Mouse (Mus musculus) right cerebral cortex, postnatal 25 days (tissue): ENCODE measurements around the gene Gm5483.
"Not testable (repeated sequence)": the region's sequence is repeated elsewhere in the genome, so short reads cannot be mapped to it uniquely, and the experiment has no call there.

Experiments
- DNase-seq: peaks from one replicate; pipeline ENCODE4 v3.0.0; 2022

Gm5483 gene

DNA sequence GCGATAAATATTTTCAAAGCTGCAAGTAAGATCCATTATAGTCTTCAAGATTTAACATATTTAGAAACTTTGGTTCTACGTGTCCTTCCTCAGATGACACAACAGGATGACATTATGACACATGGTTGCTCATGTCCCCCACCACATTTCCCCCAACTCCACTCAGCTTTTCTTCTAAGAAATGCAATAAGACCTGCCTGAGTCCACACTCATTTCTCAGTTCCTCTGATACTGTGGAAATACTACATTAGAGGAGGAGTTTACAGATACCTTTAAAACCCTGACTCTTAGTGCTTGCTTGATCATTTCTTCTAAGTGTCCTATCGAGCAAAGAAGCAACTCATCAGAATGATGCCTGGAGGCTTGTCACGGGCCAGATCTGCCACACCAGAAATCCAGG, at the start of gene Gm5483:
Gene Gm5483, plus strand, starts transcription at position 301 of the 400 bp plus-strand sequence.
- DNase-seq = not testable (repeated sequence)

DNA sequence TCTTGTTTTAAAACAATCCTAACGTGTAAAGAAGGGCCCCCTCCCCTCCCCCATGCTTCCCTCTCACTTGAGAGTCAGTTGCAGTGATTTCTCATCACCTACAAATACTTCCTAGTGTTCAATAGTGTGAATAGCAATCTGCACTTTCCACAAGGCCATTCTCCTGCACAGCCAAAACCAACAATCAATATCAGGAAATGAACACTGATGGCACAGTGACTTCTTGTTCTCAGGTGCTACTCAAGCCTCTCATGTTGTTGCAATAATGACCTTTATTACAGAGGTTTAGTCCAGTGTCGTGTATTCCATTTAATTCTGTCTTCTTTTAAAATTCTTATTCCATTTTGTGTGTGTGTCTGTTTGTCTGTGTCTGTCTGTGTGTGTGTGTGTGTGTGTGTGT, 45.8 kb upstream of the Gm5483 start:
- DNase-seq = no peak

DNA sequence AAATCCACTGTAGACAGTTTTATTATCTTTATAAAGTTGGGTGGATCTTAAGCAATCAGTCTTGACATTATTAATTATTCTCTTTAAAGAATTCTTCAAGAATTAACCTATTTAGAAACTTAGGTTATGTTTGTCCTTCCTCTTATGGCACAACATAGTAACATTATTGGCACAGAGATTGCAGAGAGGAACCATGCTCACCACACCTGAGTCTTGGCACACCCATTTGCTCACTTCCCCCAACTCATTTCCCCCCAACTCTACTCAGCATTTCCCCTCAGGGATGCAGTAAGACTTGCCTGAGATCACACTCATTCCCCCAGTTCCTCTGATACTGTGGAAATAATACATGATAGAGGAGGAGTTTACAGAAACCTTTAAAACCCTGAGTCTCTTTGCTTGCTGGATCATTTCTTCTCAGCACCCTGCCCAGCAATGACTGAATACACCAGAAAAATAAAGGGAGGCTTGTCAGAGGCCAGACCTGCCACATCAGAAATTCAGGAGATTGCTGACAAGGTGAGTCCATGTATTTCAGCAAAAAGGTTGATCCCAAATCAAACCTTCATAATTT, 27.5 kb upstream of the Gm5483 start, which contains the start of gene Stfa2l1:
Gene Stfa2l1, plus strand, starts transcription at position 410 of the 574 bp plus-strand sequence.
- no peak for DNase-seq

DNA sequence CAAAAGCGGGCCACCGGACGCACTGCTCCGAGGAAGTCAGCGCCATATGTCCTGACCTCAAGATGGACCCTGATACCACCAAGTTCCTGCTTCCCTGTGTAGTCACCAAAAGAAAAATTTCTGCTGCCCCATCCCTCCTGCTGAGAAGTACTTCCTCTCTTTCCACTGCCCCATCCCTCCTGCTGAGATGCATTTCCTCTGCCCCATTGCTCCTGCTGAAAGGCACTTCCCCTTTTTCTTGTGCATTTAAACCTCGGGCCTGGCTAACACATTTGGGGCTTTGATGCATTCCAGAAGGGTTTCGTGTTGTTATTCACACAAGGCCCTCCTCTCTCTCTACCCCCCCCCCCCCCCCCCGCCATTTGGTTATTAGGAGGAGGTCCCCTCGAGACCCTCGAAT, 16.2 kb upstream of the Gm5483 start:
- not testable (repeated sequence) for DNase-seq

DNA sequence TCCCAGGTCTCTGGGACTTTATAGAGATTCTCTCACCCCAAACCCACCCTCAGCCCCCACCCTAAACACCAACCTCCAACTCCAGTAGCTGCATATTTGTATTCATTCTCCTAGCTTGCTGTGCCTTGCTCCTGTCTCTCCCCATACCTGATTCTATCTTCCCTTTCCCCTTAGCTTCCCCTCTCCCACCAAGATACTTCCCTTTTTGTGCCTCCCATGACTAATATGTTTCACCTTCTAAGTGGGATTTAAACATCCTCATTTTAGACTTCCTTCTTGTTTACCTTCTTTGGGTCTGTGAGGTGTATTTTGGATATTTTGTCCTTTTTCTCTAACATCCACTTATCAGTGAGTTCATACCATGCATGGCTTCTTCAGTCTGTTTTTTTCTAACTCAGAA, 7.9 kb upstream of the Gm5483 start:
- DNase-seq = no peak

DNA sequence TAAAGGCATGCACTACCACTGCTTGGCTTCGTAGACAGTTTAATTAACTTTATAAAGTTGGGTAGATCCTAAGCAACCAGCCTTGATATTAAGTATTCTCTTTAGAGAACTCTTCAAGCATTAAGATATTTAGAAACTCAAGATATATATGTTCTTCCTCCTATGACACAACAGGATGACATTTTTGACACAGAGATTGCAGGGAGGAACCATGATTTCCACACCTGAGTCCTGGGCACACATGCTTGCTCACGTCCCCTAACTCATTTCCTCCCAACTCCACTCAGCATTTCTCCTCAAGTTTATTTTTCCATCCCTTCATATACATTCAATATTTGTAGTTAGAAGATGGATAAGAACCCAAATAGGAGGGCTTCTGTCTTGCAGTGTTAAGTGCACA, 4.1 kb upstream of the Gm5483 start:
- DNase-seq = no peak

DNA sequence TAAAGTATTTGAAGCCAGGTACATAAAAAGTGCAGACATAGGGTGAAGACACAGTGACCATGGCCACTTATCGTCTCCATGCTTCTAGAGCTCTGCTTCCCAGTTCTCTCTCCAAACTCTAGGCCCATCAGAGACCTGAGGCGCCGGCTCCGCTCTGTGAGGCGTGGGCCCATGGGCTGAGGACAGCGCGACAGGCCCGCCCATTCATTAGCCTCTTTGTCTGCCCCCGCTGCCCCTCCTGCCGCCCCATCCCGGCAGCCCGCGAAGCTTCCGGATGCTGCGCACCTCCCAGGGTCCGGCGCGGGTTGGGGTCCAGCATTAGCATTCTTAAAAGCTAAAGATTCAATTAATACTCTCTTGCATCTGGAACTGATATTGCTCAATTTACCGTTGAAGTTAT, 15.2 kb downstream of the Gm5483 start:
- no peak for DNase-seq

DNA sequence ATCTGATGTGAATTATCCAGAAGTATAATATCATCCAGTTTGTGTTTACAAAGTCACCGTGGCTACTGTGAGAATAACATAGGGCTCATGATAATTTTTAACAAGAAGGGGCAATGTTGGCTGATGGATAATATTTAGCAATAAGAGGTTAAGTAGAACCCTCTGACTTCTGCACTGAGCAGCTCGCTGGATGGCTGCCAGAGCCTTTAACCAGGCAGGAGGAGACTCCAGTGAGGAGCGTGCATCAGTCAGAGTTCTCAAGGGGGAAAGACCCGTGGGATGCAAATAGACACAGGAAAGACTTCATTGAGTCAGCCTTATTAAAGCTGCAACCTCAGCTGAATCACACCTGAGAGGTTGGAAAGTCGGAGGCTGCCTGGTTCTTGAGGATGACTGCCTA, 19.8 kb downstream of the Gm5483 start:
- DNase-seq = no peak

DNA sequence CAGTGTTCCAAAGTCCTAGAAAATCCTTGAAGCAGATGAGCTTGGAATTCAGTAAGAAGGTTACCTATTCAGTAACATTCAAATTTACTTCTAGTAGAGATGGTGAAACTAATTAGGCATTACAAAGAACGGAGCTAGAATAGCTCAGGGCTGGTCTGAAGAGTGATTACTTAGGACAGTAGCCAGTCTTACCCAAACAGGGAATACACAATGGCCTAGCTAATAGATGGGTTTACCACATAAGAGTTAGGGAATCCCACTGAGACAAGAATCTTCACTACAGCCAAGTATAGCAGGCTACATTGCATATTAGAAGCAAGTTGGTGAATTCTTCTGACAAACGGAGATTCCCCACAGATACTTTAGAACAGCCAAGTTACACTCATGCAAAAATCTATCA, 21.7 kb downstream of the Gm5483 start:
- not testable (repeated sequence) for DNase-seq

DNA sequence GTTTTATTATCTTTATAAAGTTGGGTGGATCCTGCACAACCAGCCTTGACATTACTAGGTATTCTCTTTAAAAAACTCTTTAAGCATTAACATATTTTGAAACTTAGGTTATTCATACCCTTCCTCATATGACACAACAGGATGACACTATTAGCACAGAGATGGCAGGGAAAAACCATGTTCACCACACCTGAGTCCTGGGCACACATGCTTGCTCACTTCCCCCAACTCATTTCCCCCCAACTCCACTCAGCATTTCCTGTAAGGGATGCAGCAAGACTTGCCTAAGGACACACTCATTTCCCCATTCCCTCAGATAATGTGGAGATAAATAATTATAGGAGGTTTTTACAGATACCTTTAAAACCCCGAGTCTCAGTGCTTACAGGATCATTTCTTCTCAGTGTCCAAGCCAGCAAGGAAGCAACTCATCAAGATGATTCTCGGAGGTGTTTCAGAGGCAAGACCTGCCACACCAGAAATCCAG, 26.0 kb downstream of the Gm5483 start, which contains the start of gene Gm5416:
Gene Gm5416, plus strand, starts transcription at position 437 of the 487 bp plus-strand sequence.
- DNase-seq = no peak

DNA sequence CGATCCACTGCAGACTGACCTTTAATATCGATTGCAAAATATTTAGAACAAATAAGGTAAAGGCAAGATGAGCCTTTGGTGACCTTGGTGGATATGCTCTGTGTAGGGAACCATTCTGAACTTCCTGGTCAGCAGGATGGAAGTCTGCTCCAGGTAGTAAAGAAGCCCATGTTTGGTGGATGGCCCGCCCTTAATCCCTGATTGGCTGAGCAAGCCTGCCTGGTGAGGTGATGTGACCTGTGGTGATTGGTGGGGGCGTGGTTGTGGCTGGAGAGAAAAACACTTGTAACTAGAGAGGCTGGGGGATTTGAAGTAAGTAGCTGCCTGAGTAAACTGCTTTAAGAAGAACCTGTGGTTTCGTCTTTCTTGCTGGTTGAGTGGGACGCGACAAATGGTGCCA, 37.2 kb downstream of the Gm5483 start, which contains the start of gene 2010005H15Rik:
Gene 2010005H15Rik, plus strand, starts transcription at position 301 of the 400 bp plus-strand sequence.
- not testable (repeated sequence) for DNase-seq
